Mouse (Mus musculus): ENCODE data around the gene Zfp266.
A peak's percentile ranks its signal among the peaks of the same experiment; 100 is the strongest.

DNA sequence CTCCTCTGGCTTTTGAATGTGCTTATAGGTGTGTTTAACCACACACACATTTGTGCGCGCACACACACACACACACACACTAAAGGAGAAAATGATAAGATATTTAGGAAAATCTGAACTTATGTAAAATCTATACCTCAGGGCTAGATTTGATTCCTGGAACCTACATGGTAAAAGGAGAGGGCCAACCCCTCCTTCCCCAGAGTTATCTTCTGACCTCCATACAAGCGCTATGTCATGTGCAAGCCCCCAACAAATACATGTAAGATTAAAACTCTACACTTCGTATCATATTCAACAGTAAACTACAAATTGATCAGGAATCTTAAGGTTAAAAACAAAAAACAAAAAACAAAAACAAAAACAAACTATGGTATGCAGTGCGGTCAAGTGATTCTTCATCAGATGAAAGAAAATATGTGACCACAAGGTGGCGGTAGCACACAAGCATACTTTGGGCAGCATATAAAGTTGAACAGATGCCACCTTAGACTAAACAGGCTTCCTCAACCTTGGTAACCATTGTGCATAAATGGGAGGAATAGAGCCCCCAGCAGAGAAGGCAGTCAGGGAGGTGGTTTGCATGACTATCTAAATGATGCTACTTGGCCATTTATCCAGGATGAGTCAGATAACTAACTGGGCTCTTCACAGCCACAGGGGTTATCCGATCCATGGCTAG lies 54.3 kb downstream of the Zfp266 start:
- TF ChIP-seq POLR2A (IDR thresholded peaks at IDR 0.05; ENCODE audit: borderline replicate concordance, insufficient read depth, low read length) (no peak), CTCF (IDR thresholded peaks at IDR 0.05; ENCODE audit: borderline replicate concordance, insufficient read depth, low read depth, low read length) (peak; percentile 68)
